Mouse (Mus musculus): ENCODE results near the gene Atp6v1d.

Atp6v1d gene

DNA sequence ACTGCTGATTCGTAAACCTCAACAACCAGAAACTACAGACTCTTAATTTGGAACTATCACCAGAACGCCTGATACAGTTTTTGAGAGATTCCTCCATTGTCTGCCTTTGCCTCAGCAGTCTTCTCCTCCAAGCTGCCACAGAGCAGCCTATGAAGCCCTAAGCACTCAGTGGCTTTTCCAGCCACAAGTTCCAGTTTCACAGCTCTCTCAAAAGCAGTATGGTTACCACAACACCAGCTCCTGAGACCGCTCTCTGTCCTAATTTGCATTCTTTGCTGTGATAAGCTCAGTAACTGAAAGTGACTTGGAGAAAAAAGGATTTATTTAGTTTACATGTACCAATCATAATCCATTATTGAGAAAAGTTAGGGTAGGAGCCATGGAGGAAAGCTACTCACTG, 61.4 kb downstream of the Atp6v1d start:
- in situ Hi-C loops (cut with MboI, MseI), result no loop called here

DNA sequence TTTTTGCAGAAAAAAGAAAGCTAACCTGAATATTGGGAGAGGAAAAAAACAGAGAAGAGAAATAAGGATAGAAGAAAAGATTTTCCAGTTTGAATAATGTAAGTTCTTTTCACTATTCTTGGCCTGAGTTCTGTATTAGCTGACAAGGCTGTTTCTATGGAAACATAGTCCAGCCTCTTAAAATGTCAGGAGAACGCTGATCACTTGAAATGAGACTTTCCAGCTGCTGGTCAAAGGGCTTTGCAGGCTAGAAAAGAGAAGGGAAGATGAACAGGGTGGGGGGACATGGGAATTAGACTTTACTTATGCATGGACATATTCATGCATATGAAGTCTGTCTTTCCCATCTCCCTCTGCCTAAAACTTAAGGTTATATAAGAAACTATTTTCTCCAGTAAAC, 67.2 kb downstream of the Atp6v1d start:
- in situ Hi-C loops (cut with MboI, MseI), result no loop called here

DNA sequence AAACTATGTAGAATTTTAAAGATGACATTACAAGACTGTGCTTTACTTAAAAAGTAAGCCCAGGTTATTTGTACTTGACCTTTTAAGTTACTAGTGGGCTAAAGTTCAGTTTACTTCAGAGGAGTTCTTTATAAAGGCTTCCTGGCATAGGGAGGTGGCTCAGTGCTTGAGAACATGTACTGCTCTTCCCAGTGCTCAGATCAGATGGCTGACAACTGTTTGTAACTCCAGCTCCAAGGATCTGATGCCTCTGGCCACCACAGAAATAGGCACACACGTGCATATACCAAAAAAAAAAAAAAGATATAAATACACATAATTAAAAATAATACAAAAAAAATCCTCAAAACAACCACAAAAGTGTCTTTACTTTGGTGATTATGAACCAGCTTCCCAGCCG, 70.6 kb downstream of the Atp6v1d start:
- in situ Hi-C loops (cut with MboI, MseI), result no loop called here

Measured in T-helper 17 cell (primary cell).